Mouse (Mus musculus) urinary bladder, postnatal 4 days (tissue): ENCODE data around the gene Aplp1.

Experiments used
- DNase-seq, 2 experiments: peaks; one replicate each; pipeline ENCODE4 v3.0.0; 2021 to 2022; ENCODE audit warnings: low spot score in 2 of 2

Aplp1 gene

DNA sequence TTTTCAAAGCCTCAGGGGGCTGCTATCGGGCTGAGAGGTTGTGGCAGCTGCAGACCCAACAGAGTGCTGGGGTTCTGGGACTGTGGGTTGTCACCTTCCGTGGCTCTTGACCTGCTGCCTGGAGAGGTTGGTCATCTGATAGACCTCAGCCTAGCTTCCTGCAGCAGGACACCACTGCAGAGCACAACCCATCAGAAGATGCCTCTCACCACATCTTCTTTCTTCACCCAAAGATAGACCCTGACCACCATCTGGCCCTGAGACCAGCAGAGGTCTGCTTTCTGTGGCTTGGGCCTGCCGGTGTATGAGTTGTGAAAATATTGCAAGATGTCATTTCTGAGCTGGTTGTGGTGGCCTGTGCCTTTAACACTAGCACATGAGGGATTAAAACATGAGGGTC, 34.3 kb downstream of the Aplp1 start:
- DNase-seq = no peak

DNA sequence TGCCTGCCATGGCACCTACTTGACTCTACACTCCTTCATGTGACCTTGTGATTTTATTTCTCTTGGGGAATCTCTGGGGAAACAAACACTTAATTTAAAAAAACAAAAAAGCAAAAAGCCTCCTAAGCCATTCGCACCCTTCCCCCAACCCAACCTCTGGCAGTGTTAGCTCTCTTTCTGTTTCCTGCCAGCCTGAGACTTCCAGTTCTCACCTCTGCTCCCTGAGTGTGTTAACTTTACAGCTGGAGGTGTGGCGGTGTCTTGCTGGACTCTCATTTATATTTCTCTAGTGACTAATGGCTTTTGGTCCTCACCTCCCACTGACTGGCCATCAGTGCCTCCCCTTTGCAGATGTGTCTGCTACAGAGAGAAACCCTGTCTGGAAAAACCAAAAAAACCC, 35.5 kb downstream of the Aplp1 start:
- DNase-seq = no peak

GRCm38 (mm10) chr7:30408639-30409038, 36.7 kb downstream of the Aplp1 start:
- DNase-seq = no peak

DNA sequence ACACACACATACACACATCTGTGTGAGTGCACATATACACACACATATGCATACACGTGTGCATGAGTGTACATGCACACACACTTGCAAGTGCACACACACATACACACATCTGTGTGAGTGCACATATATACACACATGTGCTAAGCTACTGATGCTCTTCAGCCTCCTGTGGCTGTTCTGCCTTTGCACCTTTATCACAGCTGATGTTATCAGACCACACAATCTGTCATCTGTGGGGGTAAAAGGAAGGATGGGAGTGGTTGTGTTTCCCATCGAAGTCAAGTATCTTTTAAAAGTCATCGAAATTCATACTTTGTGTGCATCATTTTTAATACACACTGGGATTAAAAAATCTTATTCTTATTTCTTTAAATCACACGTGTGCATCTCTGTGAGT, 43.0 kb downstream of the Aplp1 start:
- no peak for DNase-seq

DNA sequence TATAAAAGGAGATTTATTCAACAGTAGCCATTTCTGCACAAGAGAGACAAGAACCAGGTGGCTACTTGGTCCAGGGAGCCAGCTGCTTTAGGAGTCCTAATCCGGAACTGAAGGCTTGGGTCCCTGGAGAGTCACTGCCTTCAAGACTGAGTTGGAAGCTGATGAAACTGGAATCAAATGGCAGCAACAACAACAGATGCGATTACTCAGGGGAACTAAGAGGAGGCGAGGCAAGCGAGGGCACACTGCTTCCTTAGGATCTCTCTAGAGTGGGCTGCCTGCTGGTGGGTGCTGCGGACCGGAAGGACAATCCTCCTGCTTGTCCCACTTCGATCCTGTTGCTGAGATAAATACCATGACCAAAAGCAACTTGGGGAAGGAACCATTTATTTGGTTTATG, 45.7 kb downstream of the Aplp1 start:
- no peak for DNase-seq

- DNase-seq = no peak
Observed at GRCm38 (mm10) chr7:30394871-30395270, 50.5 kb downstream of the Aplp1 start.

- DNase-seq = no peak
Observed at GRCm38 (mm10) chr7:30394379-30394778, 51.0 kb downstream of the Aplp1 start.

DNA sequence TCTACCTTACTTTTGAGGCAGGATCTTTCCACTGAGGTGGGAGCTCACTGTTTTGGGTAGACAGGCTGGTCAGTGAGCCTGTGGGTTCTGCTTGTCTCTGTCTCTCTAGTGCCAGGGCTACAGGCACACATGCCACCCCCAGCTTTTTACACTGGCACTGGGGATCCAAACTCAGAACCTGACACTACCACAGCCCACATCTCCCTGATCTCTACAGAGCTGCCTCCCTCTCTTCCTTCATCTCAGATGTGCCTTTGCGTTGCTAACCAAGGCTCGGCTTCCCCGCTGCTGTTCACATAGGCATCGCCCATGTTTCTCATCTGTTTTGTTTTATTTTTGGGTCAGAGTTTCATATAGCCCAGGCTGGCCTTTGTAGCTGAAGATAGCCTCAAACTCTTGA, 51.7 kb downstream of the Aplp1 start:
- no peak for DNase-seq

GRCm38 (mm10) chr7:30392746-30393520, 52.4 kb downstream of the Aplp1 start:
- no peak for DNase-seq
